Mouse (Mus musculus): ENCODE results near the gene Btnl2.
"Not testable (repeated sequence)": the region's sequence is repeated elsewhere in the genome, so short reads cannot be mapped to it uniquely, and the experiment has no call there.

Gene Btnl2

DNA sequence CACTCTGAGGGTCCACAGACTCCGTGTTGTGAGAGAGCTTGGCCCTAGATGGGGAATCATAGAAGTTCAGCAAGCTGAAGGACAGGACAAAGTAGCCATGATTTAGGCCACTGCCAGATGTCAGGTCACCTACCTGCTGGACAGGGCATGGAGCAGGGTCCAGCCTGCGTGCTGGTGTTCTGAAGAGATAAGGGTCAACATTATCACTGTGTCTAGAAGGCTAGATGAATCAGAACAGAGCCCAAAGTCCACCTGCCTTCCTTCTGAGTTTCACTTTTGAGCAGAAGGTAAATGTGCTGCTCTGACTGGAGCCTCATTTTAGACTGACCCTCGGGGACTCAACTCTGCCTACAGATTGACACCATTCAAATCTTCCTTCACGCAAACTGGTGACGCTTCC lies at the start of gene Btnl2:
TSS of gene Btnl2 (plus strand) at position 284 of the 400 bp plus-strand sequence.
- no peak for DNase-seq (ENCODE audit: low read depth, low spot score)

GRCm38 (mm10) chr17:34305380-34306030 lies 49.1 kb upstream of the Btnl2 start, which contains the start of gene H2-Eb1:
H2-Eb1 (plus strand) TSS chr17:34305867.
- DNase-seq (ENCODE audit: low read depth, low spot score) = peak; percentile 78

DNA sequence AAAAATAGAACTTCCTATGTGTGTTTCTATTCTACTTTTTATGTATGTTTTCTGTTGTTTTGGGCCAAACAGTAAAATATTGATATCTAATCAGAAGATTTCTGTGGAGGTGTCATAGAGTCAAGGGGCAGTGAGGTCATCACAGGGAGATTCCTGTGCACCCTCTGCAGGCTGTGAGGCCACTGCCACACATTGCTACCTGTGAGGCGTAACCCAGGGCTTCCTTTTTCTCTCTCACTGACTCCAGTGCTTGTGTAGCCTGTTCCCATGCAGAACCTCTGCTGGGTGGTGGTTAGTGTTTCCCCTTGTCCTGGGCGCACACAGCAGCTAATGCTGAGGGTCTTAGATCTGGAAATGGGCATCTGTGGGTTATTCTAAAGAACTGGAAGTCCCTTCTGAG lies 48.2 kb upstream of the Btnl2 start:
- no peak for DNase-seq (ENCODE audit: low read depth, low spot score)

DNA sequence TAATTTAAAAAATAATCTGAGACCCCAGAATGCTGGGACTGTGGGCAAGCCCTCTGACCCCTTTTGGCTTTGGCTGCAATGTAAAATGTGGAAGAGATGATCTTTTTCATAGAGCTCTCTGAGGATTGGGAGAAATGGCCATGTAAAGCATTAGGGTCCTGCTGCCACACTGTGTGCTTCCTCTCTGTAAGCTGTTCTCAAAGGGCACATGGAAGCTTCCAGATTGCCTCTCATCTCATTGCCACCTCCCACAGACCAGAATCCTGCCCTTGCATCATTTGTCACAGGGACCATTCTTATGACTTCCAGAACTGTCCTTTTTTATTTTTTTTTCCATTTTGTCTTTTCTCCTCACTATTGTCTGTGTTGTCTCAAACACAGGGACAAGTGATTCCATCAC lies 47.4 kb upstream of the Btnl2 start:
- DNase-seq (ENCODE audit: low read depth, low spot score) = no peak

DNA sequence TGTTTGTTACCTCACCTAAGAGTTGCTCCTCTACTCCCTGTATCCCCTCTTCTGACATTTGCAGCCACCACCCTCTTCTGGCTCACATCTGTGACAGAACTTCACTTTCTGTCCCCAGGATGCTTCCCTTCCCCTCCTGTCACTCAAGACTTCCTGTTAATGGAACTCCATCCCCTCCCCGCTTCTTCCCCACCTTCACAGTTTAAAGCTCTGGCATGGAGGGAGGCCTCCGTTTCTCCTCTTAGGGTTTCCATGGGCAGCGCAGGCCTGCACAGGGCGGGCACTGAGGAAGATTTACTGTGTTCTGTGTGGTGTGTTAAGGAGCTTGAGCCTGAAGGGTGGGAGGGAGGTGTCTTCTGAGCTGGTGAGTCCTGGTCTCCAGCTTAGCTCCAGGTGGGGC lies 46.5 kb upstream of the Btnl2 start:
- DNase-seq (ENCODE audit: low read depth, low spot score) = no peak

GRCm38 (mm10) chr17:34309225-34309624 lies 45.4 kb upstream of the Btnl2 start:
- DNase-seq (ENCODE audit: low read depth, low spot score) = no peak

- DNase-seq (ENCODE audit: low read depth, low spot score) = peak; percentile 32
Observed at GRCm38 (mm10) chr17:34309683-34310385, 44.8 kb upstream of the Btnl2 start.

DNA sequence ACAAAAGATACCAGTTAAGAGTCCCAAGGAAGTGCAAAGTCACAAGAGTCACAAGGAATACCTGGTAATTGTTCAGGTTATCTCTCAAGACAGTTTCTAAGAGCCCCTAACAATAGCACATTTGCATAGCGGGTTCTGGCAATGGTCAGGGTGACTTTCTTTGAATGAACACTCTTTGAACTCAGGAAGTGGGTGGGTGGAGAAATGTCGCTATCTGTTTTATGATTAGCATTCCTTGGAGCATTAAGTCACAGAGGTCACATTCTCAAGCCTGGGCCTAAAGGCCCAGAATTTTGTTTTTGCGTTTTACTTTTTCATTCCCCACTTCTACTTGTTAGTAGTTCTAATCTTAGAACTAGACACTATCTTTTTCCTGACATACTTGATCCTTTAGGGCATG lies 44.1 kb upstream of the Btnl2 start:
- DNase-seq (ENCODE audit: low read depth, low spot score) = not testable (repeated sequence)

- DNase-seq (ENCODE audit: low read depth, low spot score) = no peak
Observed at GRCm38 (mm10) chr17:34312185-34312584, 42.4 kb upstream of the Btnl2 start.

DNA sequence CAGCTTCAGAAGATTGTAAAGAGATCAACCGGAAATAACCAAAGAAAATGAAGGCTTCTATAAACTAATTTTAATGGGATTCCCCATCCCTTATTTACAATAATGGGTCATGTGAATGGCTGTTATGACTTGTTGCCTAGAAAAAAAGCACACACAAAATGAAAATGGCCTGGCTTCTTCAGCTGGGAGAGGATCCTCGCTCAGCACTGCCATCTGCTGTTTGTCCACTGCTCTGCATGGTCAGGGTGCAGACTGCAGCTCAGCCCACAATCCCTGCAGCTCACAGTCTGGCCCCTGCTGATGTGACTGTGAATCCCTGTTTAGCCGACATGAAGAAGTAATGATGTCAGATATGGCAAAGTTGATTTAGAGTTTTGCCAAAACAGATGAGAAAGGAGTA lies 41.2 kb upstream of the Btnl2 start:
- no peak for DNase-seq (ENCODE audit: low read depth, low spot score)

DNA sequence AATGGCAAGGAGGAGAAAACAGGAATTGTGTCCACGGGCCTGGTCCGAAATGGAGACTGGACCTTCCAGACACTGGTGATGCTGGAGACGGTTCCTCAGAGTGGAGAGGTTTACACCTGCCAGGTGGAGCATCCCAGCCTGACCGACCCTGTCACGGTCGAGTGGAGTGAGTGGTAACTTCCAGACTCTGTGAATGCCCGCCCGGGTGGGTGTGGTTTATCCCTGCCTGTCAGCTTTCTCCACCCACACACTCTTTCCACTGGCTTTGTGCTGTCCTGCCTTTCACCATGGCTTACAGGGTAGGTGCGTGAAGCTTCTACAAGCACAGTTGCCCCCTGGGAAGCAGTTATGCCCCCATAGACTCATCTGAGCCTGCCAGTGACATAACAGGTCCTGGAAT lies 40.3 kb upstream of the Btnl2 start:
- DNase-seq (ENCODE audit: low read depth, low spot score) = no peak

- DNase-seq (ENCODE audit: low read depth, low spot score) = no peak
Observed at GRCm38 (mm10) chr17:34315512-34315911, 39.1 kb upstream of the Btnl2 start.

GRCm38 (mm10) chr17:34316697-34317096 lies 37.9 kb upstream of the Btnl2 start:
- DNase-seq (ENCODE audit: low read depth, low spot score) = no peak

DNA sequence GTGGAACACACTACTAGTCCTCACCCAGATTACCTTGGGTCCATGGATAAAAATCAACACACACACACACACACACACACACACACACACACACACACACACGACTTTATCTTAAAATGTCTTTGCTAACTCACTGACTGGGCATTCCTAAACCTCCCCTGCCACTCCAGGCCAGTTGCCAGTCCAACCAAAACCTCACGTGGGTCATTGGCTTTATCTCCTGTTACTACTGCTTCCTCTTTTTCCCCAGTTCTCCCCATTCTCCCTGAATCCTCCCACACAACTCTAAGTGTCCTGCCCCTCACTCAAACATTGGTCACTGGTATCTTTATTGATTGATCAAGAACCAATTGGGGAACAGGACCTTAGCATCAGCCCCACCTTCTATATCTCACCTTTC lies 37.3 kb upstream of the Btnl2 start:
- no peak for DNase-seq (ENCODE audit: low read depth, low spot score)

DNA sequence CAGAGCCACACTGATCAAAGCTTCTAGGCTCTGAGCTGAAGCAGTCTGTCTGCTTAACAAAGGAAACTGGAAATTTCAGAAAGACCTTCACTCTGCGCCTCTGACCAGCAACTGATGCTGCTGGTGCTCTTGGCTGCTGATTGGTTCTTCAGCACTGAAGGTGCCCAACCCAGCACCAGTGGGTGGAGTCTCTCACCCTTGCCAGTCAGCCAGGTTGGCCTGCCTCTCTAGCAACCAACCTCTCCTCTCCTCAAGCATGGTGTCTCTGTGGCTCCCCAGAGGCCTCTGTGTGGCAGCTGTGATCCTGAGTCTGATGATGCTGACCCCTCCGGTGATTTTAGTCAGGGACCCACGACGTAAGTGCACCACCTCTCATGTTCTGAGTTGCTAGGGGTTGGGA lies 29.2 kb upstream of the Btnl2 start, which contains the start of gene H2-Eb2:
TSS of gene H2-Eb2 (plus strand) at position 230 of the 400 bp plus-strand sequence.
- DNase-seq (ENCODE audit: low read depth, low spot score) = no peak

GRCm38 (mm10) chr17:34326373-34326772 lies 28.2 kb upstream of the Btnl2 start:
- no peak for DNase-seq (ENCODE audit: low read depth, low spot score)

GRCm38 (mm10) chr17:34329807-34330206 lies 24.8 kb upstream of the Btnl2 start:
- no peak for DNase-seq (ENCODE audit: low read depth, low spot score)

DNA sequence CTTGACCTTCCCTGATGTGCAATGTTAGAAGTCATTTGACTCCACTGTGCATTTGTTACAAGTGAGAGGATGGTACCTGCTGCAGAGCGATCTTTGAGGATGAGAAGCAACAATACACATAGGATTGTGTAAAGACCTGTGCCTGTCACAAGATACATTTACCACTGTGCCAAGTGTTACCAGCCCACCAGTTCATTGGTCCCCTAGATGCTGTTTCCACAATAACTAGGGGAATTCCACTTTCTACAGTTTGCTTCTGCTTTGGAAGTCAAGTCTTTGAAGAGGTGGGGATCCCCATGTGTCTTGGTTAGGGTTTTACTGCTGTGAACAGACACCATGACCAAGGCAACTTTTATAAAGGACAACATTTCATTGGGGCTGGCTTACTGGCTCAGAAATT lies 23.4 kb upstream of the Btnl2 start:
- no peak for DNase-seq (ENCODE audit: low read depth, low spot score)

DNA sequence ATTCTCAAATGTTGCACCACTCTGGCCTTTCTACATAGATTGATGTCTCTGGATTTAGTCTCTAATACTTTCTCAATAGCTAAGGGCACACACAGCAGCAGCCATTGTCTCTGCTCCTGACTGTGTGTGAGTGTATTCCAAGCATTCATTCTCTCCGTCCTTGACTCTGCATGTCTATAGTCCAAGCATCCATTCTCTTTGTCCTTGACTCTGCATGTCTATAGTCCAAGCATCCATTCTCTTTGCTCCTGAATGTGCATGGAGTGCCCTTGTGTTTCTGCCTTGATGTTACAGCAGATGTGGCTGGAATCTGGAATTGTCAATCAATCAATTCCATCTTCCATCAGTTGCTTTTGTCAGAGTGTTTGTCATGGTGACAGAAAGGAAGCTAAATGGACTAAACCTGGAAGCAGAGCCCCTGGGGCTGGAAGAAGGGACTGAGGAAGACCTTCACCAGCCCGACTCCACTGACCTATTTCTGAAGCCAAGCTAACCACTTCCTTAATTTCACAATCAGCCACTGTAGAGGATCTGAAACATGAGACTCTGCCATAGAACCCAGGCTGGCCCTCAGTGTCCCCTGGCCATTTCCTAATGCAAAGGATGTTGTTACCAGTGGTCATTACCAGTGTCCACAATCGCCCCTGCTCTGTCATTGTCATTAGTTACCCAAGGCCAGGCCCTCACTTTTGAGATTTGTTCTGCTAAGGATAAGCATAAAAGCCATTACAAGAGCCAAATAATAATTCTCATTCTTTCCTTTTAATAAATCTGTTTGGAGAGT lies 13.8 kb upstream of the Btnl2 start:
- DNase-seq (ENCODE audit: low read depth, low spot score) = no peak

GRCm38 (mm10) chr17:34344882-34345281 lies 9.7 kb upstream of the Btnl2 start:
- no peak for DNase-seq (ENCODE audit: low read depth, low spot score)

DNA sequence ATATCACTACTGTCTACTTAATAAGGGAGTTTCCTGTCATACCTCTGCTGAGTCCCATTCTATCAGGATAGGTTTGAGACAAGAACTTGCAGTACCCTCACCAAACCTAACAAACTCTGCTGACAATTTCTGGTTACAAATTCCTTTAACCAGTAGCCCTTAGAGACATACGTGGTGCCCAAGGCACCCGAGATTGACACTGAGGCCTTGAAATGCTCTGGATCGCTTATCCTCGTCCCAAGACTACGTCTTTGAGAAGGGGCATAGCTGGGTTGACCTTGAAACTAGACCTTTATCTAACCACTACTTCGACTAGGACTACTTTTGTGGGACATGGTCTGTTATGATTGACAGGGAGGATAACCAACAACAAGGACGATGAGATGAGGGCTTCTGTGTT lies 9.1 kb upstream of the Btnl2 start:
- DNase-seq (ENCODE audit: low read depth, low spot score) = no peak

DNA sequence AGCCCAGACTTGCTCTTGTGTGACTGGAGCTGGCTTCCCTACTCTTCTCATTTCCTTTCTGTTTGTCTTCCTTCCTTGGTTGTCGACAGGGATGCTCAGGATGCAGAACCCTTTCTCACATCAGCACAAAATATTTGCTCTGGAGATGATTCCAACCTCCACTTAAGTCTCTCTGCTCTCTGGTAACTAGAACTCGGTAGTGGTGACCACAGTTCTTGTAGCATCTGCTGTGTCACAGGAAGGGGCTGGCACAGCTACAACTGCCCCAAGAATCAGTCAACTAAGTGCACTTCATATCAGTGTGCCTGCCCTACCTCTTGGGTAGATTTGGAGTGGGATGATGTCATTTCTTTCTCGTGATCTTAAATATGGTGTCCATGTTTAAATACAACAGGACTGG lies 8.6 kb upstream of the Btnl2 start:
- DNase-seq (ENCODE audit: low read depth, low spot score) = no peak
